Mouse (Mus musculus): ENCODE data around the gene Dclk2. TPM values are rescaled to one million over a fixed set of nuclear protein-coding genes. Genes with fewer than 3 reads are reported as not detected.

Dclk2 gene
- under 1 TPM; 0.21 to 0.66 TPM for total RNA-seq (2021)
- long read RNA-seq, experiment 1, partial matches to known transcripts = 0 of 1 reads
- long read RNA-seq, experiment 1, other reads (novel, unspliced or antisense) = 1 of 1 reads
- long read RNA-seq, experiment 2 = 0 reads

DNA sequence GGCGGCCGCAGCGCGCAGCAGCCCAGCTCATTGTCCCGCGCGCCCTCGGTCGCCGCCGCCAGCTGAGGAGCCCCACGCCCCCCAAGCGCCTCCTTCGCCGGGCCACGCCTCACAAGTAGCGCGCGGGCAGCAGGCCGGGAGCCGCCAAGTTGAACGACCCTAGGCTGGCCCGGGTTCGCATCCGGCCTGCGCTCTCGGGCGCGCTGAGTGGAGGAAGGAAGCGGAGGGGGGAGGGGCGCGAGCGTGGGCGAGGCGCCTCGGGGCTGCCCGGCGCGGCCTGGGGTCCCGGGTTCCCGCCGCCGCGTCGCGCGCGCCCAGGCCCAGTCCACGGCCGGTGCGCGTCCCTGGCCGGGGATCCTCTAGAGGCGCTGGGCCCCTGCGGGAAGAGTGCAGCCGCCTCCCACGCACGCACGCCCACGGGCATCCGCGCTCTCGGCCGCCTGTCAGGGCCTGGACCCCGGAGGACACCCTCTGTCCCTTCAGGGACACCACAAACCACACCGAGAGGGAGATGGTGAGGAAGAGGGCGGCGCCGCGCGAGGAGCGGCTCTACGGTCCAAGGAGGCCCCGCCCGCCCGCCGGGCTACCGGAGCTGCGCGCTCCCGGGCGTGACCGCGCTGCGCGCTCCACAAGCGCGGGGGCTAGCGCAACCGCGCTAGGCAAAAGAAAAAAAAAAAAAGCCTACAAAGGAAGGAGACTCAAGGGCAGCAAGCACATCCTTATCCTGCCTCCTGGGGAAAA is at the start of gene Dclk2:
TSS of gene Dclk2 (minus strand) at position 510 of the 741 bp plus-strand sequence.
- DNase-seq (ENCODE audit: low spot score) = peak; percentile 34

GRCm38 (mm10) chr3:86962665-86963435 is 42.2 kb upstream of the Dclk2 start:
- no peak for DNase-seq (ENCODE audit: low spot score)

DNA sequence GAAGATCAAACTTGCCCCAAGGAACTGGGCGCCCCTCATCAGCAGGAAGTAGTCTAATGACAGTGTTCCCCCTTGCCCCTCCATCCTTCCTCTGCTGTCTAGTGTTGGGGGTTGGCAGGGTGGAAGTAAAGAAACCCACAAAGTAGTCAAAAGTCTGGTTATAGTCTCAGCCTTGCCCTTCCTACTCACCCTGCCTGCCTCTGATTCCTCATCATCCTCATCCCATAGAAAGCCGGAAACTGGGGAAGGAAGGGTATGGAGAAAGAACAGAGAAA is 40.7 kb upstream of the Dclk2 start:
- DNase-seq (ENCODE audit: low spot score) = no peak

DNA sequence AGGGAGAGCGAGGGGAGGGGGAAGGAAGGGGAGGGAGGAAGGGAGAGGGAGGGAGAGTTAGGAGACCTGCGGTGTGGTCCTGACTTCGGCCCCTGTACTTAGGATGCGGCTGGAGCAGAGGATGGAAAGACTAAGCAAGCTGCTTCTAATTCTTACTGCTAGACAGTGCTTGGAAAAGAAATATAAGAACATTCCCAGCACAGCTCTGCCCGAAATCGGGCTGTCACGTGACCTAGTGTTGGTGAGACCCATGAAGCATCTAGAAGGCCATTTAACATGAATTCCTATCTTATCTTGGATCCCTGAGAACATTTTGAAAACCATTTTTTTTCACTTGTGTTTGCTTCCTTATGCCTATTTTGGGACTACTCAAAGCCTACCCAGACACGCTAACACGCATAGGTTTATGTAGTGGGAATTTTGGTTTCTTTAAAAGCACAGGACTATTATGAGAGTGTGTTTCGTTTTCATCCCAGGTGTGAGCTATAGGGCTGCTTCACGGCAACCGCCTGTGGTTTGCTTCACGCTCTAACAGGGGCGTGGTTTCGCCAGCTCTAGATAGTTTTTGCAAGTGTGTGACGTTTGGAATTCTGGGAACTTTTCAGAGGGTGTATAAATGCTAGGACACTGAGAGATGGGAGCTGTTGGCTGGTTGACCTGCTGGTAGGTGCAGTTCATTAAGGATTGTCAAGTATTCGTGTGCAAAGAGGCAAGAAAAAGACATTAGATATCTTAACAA is 40.2 kb upstream of the Dclk2 start:
- DNase-seq (ENCODE audit: low spot score) = no peak

- no peak for DNase-seq (ENCODE audit: low spot score)
These were observed 38.4 kb upstream of the Dclk2 start for GRCm38 (mm10) chr3:86959088-86959487.

DNA sequence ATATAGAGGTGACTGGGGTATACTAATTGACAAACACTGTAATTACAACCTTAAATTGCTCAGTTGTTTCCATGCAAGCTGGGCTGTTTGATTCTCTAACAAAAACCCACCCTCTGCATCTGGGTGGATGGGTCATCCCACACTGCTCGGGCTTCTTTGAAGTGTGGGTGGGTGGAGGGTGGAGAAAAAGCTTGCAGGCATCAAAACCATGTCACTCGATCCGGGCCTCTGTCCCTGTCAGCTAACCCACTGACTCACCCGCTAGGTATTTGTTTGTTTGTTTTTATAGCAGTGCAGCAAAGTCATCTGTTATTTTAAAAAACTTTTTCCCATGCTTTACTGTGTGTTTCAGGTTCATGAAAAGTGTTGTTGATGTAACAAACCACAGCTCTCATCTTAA is 34.7 kb upstream of the Dclk2 start:
- no peak for DNase-seq (ENCODE audit: low spot score)

- no peak for DNase-seq (ENCODE audit: low spot score)
These were observed 33.9 kb upstream of the Dclk2 start for GRCm38 (mm10) chr3:86954521-86954920.

- no peak for DNase-seq (ENCODE audit: low spot score)
These were observed 33.2 kb upstream of the Dclk2 start for GRCm38 (mm10) chr3:86953819-86954218.

DNA sequence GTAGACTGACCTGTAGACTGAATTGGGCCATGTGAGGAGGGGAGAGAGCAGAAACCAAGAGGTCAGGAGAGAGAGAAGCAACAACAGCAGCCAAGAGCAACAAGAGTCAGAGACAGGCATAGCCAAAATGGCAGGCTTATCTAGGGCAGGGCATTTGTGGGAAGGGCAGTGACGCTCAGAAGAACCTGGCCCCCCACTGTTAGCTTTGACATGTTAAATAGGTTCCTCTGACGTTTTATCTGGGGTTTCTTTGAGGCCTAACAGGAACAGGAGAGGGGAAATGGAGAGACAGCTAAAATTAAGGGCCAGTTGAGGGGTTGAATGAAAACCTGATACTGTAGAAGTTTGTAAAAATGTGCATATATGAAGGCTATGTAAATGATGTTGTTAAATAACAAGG is 30.0 kb upstream of the Dclk2 start:
- DNase-seq (ENCODE audit: low spot score) = no peak

DNA sequence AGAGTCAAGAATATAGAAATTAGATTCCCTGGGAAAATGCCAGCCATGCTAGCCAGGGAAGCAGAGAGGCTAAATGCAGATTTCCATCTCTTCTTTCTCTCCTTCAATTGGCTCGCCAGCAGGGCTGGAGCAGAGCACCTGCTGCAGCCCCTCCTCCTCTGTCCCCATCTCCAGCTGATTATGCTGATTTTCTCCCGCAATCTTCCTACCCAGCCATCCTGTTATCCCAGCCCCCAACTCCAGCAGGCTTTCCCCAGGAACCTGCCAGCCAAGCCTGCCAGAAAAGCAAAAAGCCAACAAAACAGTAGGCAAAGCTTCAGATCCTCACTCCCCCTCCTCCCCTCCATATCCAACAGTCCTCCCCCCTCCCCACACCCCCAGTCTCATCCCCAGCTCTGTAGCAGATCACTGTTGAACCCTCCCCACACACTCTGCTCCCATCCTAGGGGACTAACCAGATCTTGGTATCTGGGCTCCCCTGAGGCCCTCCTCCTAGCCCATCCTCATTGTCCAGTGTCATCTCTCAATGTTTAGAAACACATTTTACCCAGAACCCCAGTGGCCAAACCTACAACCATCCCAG is 15.7 kb upstream of the Dclk2 start:
- DNase-seq (ENCODE audit: low spot score) = no peak

- DNase-seq (ENCODE audit: low spot score) = no peak
These were observed 12.8 kb upstream of the Dclk2 start for GRCm38 (mm10) chr3:86933446-86933845.

GRCm38 (mm10) chr3:86923686-86924085 is 3.0 kb upstream of the Dclk2 start:
- DNase-seq (ENCODE audit: low spot score) = no peak

- no peak for DNase-seq (ENCODE audit: low spot score)
These were observed 726 bp upstream of the Dclk2 start for GRCm38 (mm10) chr3:86921181-86921975.

DNA sequence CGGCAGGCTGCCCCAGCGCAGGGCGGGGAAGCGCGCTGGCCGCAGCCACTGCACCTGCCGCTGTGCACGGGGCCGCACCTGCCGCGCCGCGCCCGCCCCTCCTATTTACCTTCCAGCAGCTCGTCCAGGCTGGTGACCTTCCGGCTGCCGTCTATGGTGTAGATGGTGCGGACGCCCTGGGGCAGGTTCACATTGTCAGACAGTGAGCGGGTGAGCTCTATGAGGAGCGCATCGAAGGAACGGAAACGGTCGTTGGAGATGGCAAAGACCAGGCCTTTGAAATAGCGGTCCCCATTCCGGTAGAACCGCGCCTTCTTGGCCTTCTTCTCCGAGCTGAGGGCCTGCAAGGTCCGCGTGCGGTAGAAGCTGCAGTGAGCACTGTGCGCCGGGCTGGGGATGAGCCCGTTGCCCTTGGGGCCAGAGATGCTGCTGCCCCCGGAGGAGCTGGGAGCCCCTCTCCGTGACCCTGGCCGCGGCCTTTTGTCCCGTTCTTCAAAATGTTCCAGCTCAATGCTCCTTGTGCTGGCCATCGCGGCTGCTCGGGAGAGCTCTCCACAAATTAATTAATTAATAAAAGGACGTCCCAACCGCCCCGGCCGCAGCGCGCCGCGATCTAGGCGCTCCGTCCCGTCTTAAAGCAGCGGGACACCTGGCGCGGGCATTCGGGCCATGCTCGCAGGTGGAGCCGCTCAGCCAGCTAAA is 860 bp downstream of the Dclk2 start:
- no peak for DNase-seq (ENCODE audit: low spot score)

- DNase-seq (ENCODE audit: low spot score) = no peak
These were observed 3.6 kb downstream of the Dclk2 start for GRCm38 (mm10) chr3:86917048-86917447.

GRCm38 (mm10) chr3:86916626-86917025 is 4.0 kb downstream of the Dclk2 start:
- no peak for DNase-seq (ENCODE audit: low spot score)

DNA sequence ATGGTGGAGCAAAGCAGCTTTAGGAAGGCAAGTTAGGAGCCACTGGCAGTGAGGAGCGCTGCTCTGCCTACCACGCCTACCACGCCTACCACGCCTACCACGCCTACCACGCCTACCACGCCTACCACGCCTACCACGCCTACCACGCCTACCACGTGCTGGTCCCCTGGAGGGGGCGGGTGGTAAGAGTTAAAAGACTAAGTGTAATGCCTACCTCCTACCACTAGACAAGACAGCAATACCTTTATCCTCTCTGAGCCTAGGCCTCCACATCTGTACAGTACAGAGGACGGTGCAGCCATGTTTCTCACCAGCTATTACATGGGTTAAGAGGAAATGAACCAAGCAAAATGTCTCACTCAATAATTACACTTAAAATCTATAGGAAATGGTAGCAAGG is 5.4 kb downstream of the Dclk2 start:
- no peak for DNase-seq (ENCODE audit: low spot score)

- no peak for DNase-seq (ENCODE audit: low spot score)
These were observed 6.3 kb downstream of the Dclk2 start for GRCm38 (mm10) chr3:86914316-86914715.

DNA sequence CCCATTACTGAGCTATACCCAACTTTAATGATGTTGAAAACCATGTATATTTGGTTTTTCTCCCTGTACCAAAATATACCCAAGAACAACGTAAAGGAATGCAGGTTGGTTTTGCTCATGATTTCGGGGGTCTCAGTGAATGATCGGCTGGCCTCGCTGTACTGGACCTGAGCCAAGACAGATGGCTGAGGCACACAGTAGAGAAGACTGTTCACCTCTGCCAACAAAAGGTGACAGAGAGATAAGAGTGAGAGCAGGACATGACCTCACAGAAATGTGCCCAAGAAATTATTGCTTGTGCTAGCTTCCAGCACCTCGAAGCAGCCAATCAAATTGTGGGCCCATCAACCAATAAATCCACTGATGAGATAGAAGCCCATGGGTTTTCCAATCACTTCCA is 22.3 kb downstream of the Dclk2 start:
- no peak for DNase-seq (ENCODE audit: low spot score)

DNA sequence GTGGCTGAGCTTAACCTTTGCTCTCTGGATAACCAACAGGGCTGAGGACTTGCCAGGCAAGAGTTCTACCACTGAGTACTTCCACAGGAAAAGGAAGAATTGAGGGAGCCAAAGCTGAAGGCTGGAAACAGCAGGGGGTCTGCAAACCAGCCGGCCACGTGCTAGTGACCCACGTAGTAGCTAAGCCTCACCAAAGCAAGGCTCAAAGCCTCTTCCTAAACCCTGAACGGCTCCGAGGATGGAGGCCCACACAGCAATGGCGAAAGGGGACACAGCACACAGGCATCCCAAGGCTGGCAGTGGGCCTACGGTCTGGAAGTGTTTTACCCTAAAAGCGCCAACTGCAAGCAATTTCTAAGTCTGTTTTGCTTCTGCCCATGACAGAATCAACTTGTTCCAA is 23.1 kb downstream of the Dclk2 start:
- no peak for DNase-seq (ENCODE audit: low spot score)
